Mouse (Mus musculus): ENCODE data around the gene Sfswap. TPM values are rescaled to one million over a fixed set of nuclear protein-coding genes. Genes with fewer than 3 reads are reported as not detected.

Sfswap gene
- polyA plus RNA-seq, 2 experiments, result 13.1 to 25.9 TPM

DNA sequence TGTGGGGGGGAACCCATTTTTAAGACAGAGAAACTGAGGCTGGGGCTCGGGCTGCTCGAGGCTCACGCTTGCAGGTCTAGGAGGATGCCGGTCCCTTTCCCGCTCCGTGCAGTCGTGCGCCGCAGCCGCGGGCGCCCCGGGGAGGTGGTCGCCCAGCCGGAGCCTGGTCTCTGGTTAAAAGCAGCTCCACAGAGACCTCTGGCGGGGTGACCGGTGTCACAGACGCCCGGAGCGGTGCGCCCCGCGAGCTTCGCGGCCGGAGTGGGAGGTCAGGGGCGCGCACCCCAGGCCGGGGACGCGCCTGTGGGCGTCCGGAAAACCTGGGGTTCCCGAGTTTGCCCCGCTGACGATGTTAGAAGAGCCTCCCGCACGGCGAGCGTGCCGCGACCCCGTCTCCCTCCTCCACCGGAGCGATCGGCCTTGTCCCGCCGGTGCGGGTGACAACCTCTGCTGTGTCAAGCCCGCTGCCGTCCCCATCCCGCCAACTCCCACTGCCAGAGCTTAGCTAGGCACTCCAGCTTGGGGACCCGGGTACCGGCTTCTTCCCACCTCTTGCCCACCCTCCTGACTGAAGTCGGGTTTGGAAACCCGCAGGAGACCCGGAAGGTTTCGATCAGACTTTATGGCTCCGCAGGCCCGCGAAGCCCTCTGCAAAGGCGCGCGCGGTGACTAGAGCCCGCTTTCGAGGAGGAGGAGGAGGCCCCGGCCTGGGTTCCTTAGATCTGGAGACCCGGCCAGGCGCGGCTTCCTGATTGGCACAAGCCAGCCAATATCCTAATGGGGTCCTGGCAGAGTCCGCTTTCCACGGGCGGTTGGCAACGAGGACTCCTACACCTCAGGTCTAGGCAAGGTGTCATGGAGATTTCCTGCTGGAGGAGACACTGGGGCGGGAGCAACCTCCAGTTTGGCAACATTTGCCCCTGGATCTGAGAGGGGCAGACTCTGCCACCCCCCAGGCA is 83.8 kb downstream of the Sfswap start:
- H3K27ac ChIP-seq, result no peak overlapping the region
- peak overlapping the region; percentile 68 for H3K4me2 ChIP-seq (ENCODE audit: low read depth)
- TF ChIP-seq EP300 (IDR thresholded peaks at IDR 0.05; ENCODE audit: low read depth) (no peak), CTCF (IDR thresholded peaks at IDR 0.05; ENCODE audit: low read depth) (no peak)
- no peak for DNase-seq (ENCODE audit: low read depth in 3 of 3, low spot score in 3 of 3)
- WGBS (ENCODE audit: insufficient replicate concordance), result under 1% methylated on average over 75 of the region's 76 CpGs
- H3K4me3 ChIP-seq (ENCODE audit: insufficient read depth in 1 of 2, low read depth in 2 of 2, low read length in 2 of 2), result peak overlapping the region; percentile 39 to 54
- no peaks in the 10 kb centered on the region for H3K9me3 ChIP-seq (ENCODE audit: control insufficient read depth, low read length)
- no peaks in the 10 kb centered on the region for H3K36me3 ChIP-seq (replicated peaks; ENCODE audit: control insufficient read depth, insufficient read depth, low read depth)
- H3K4me1 ChIP-seq (replicated peaks; ENCODE audit: control insufficient read depth in 2 of 2, insufficient read depth in 2 of 2, low read length in 1 of 2), result no peaks in the 10 kb centered on the region
- H3K9ac ChIP-seq (replicated peaks), result 0 out of 2 replicates have a peak overlapping the region, but pooled peaks have one; percentile 5
- no peak for ATAC-seq (ENCODE audit: insufficient read depth)
- H3K27me3 ChIP-seq (ENCODE audit: control insufficient read depth, insufficient read depth, low read length), result peaks cover 64% of the 10 kb centered on the region

DNA sequence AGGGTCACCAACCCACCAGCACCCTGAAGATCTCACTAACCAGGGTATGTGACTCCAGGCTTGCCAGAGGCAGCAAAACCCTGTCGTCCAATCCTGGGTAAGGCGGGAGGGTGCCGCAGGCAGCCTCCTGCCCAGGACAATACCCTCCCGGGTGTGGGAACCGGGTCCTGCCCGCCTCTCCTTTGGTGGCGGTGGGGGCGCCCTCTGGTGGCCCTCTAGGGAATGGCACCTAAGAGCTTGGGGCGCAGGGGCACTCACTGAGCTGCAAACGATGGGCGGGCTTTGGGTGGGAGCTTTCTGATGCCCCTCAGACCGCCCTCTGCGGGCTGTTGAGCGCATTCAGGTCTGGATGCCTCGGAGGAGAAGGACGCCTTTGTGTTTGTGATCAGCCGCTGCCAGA is 85.0 kb downstream of the Sfswap start:
- no peak overlapping the region for H3K4me3 ChIP-seq (ENCODE audit: insufficient read depth in 1 of 2, low read depth in 2 of 2, low read length in 2 of 2)
- H3K27me3 ChIP-seq (ENCODE audit: control insufficient read depth, insufficient read depth, low read length), result peaks cover 58% of the 10 kb centered on the region
- peak overlapping the region; percentile 68; the same call in 1 of the 2 replicates for H3K4me2 ChIP-seq (ENCODE audit: low read depth)
- ATAC-seq (ENCODE audit: insufficient read depth) (no peak), DNase-seq (ENCODE audit: low read depth in 3 of 3, low spot score in 3 of 3) (peak; percentile 33 to 48 (median 47))
- no peaks in the 10 kb centered on the region for H3K9me3 ChIP-seq (ENCODE audit: control insufficient read depth, low read length)
- peak; percentile 95 for TF ChIP-seq CTCF (IDR thresholded peaks at IDR 0.05; ENCODE audit: low read depth)
- no peak for TF ChIP-seq EP300 (IDR thresholded peaks at IDR 0.05; ENCODE audit: low read depth)
- WGBS (ENCODE audit: insufficient replicate concordance), result 2% methylated on average over 17 of the region's 17 CpGs
- H3K4me1 ChIP-seq (replicated peaks; ENCODE audit: control insufficient read depth in 2 of 2, insufficient read depth in 2 of 2, low read length in 1 of 2), result no peaks in the 10 kb centered on the region
- H3K36me3 ChIP-seq (replicated peaks; ENCODE audit: control insufficient read depth, insufficient read depth, low read depth), result no peaks in the 10 kb centered on the region
- no peak overlapping the region for H3K27ac ChIP-seq
- no peak overlapping the region for H3K9ac ChIP-seq (replicated peaks)

DNA sequence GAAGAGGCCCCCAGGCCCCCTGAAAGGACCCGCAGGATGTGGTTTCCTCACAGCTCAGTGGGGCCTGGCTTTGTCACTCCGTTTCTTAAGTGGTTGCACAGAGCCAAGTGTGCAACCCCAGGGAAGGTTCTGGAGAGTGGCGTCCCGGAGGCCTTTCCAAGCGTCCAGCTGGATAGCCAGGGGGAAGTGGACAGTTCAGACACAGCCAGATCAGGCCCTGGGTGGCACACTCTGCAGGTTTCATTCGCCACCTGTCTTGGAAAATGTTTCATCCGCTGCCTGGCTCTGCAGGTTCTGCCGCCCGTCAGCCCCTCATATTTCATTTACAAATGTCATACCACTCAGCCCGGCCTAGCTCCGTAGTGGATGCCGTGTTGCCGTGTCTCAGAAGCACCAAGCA is 85.5 kb downstream of the Sfswap start:
- Histone ChIP-seq H3K4me2 (ENCODE audit: low read depth) (peak overlapping the region; percentile 19; the same call in 1 of the 2 replicates), H3K4me3 (ENCODE audit: insufficient read depth in 1 of 2, low read depth in 2 of 2, low read length in 2 of 2) (no peak overlapping the region), H3K9ac (replicated peaks) (no peak overlapping the region), H3K36me3 (replicated peaks; ENCODE audit: control insufficient read depth, insufficient read depth, low read depth) (no peaks in the 10 kb centered on the region), H3K27me3 (ENCODE audit: control insufficient read depth, insufficient read depth, low read length) (peaks cover 55% of the 10 kb centered on the region), H3K9me3 (ENCODE audit: control insufficient read depth, low read length) (no peaks in the 10 kb centered on the region), H3K4me1 (replicated peaks; ENCODE audit: control insufficient read depth in 2 of 2, insufficient read depth in 2 of 2, low read length in 1 of 2) (no peaks in the 10 kb centered on the region), H3K27ac (no peak overlapping the region)
- TF ChIP-seq CTCF (IDR thresholded peaks at IDR 0.05; ENCODE audit: low read depth) (no peak), EP300 (IDR thresholded peaks at IDR 0.05; ENCODE audit: low read depth) (no peak)
- ATAC-seq (ENCODE audit: insufficient read depth) (no peak), DNase-seq (ENCODE audit: low read depth in 3 of 3, low spot score in 3 of 3) (no peak)
- WGBS (ENCODE audit: insufficient replicate concordance), result 23% methylated on average over 13 of the region's 13 CpGs

DNA sequence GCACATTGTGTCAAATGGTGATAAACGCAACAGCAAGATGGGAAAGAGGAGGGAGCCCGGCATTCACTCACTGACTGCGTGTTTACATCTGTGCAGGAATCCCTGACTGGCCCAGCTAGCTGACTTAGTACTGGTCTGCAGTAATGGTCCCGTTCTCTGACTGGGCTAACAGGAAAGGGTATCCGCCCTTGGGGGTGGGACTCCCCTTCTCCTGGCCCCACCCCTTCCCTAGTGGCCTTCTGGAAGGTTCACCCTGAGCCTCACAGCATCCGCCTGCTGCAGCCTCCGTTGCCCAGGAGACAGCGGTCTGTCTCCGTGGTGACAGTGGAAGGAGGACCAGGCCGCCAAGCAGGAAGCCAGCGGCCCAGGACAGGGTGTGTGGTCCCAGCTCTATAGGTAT is 89.9 kb downstream of the Sfswap start:
- H3K27me3 ChIP-seq (ENCODE audit: control insufficient read depth, insufficient read depth, low read length), result peaks cover 16% of the 10 kb centered on the region
- H3K9ac ChIP-seq (replicated peaks), result no peak overlapping the region
- H3K4me1 ChIP-seq (replicated peaks; ENCODE audit: control insufficient read depth in 2 of 2, insufficient read depth in 2 of 2, low read length in 1 of 2), result no peaks in the 10 kb centered on the region; a peak in 1 of 4 replicates
- H3K27ac ChIP-seq, result no peak overlapping the region
- DNase-seq (ENCODE audit: low read depth in 3 of 3, low spot score in 3 of 3), result no peak
- H3K9me3 ChIP-seq (ENCODE audit: control insufficient read depth, low read length), result no peaks in the 10 kb centered on the region
- no peak overlapping the region for H3K4me2 ChIP-seq (ENCODE audit: low read depth)
- H3K36me3 ChIP-seq (replicated peaks; ENCODE audit: control insufficient read depth, insufficient read depth, low read depth), result no peaks in the 10 kb centered on the region
- 13% methylated on average over 11 of the region's 11 CpGs for WGBS (ENCODE audit: insufficient replicate concordance)
- H3K4me3 ChIP-seq (ENCODE audit: insufficient read depth in 1 of 2, low read depth in 2 of 2, low read length in 2 of 2), result no peak overlapping the region
- TF ChIP-seq CTCF (IDR thresholded peaks at IDR 0.05; ENCODE audit: low read depth), result no peak
- TF ChIP-seq EP300 (IDR thresholded peaks at IDR 0.05; ENCODE audit: low read depth), result no peak
- no peak for ATAC-seq (ENCODE audit: insufficient read depth)

Measured in liver, embryonic 14.5 days (tissue).